Mouse (Mus musculus) layer of hippocampus, adult 8-10 months (tissue): ENCODE data around the gene Irak2. TPM values are rescaled to one million over a fixed set of nuclear protein-coding genes. Genes with fewer than 3 reads are reported as not detected.
"Not testable (repeated sequence)": the region's sequence is repeated elsewhere in the genome, so short reads cannot be mapped to it uniquely, and the experiment has no call there.

Experiments
- DNase-seq, 2 experiments: peaks; one replicate each; pipeline ENCODE4 v3.0.0; 2022; ENCODE audit warnings: low spot score in 2 of 2
- total RNA-seq, 4 experiments: library from RNA; stranded (reverse); gene quantifications; 2 replicates each; pipeline ENCODE4 v1.2.4; 2022

Gene Irak2
- total RNA-seq, 4 experiments from 2014 or later = 19.3 to 25.0 (median 21.7) TPM

GRCm38 (mm10) chr6:113696582-113697221 lies 58.4 kb downstream of the Irak2 start, which contains the start of gene Tatdn2:
Gene Tatdn2, plus strand, starts transcription at chr6:113697050.
- peak; percentile 97 for DNase-seq

DNA sequence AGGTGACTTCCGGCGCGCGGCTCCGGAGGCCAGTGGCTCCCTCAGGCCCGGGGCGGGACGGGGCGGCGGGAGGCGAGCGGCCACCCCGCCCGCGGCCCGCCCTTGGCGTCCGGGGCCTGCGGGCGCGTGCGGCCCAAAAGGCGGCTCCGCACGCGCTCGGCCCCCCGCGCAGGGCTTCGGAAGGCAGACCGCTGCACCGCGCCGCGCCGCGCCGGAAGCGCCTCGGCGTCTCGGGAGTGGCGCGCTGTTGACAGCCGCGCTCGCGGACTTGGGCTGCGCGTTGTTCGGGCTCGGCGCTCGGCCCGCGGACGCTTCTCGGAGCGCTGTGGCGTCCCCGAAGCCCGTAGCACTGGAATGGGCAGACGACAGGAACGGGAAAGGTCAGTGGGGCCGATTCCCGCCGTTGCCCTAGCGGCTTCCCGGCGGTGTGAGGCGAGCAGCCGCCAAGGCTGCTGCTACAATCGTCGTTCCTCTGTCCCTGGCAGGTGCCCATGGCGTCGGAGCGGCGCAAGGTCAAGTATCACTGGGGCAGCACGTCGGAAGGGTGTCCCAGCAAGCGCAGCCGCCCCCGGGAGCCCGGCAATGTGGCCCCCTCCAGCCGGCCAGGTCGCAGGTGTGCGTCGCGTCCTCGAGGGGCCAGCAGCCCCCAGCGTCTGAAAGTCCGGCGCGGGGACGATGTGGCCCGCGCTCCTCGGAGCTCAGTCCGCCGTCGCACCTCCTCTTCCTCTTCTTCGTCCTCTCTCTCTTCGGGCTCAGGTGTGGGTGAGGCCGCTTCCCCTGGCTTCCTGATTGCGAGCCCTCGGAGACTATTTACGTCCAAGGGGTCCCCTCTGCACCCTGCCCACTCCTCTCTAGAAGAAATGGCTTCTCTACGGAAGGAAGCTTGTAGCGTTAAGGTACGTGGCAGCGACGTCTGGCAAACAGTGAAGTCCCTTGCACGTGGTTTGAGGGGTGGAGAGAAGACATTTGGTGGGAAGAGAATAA lies 59.2 kb downstream of the Irak2 start:
- no peak for DNase-seq

DNA sequence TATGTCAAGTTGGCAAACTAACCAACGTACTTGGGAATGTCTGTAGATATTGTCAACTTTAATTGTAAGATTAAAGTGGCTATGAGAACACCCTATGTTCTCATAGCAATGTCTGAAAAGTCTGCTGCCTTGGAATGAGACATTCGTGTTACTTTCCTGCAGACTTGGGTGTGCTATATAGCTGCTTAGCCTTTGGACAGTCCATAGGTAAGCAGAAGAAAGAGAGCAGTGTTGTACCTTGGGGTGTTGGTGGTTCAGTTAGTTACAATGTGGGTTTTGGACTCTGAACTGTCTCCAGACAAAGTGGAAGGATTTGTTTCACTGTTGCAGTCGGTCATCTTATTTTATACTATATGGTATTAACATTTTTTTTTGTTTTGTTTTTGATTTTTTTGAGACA lies 74.5 kb downstream of the Irak2 start:
- DNase-seq = no peak

DNA sequence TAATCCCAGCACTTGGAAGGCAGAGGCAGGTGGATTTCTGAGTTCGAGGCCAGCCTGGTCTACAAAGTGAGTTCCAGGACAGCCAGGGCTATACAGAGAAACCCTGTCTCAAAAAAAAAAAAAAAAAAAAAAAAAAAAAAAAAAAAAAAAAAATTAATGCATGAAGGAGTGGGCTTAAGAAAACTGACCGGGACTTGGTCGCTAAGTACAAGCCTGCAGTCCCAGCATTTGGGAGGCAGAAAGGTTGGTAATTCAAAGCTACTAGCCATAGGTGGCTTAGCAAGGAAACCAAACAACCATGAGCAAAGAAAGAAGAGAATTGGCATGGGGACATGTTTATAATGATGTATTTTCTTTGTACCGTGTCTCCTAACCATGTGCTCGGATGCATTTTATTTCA lies 75.1 kb downstream of the Irak2 start:
- DNase-seq = not testable (repeated sequence)

GRCm38 (mm10) chr6:113714276-113714675 lies 76.0 kb downstream of the Irak2 start:
- no peak for DNase-seq

GRCm38 (mm10) chr6:113714797-113715196 lies 76.5 kb downstream of the Irak2 start:
- DNase-seq = no peak

DNA sequence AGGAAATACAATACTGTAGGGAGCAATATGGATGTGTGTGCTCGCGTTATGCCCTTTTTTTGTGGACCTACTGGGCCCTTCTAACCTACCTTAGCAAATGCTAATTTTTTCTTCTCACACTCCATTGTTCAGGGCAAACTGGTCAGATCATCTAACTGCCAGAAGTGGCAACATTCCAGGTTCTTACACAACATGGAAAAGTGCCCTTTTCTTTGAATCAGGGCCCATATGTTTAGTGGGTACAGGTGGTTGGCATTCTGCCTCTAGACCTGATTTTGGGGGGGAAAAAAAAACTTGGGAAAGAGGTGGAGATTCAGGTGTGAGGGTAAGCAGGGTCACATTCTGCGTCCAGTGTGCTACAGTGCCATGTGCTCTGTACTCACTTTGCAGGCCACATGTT lies 79.3 kb downstream of the Irak2 start:
- no peak for DNase-seq

GRCm38 (mm10) chr6:113719878-113720277 lies 81.6 kb downstream of the Irak2 start, which contains the start of gene Ghrl:
Gene Ghrl, minus strand, starts transcription at chr6:113719880.
- no peak for DNase-seq

DNA sequence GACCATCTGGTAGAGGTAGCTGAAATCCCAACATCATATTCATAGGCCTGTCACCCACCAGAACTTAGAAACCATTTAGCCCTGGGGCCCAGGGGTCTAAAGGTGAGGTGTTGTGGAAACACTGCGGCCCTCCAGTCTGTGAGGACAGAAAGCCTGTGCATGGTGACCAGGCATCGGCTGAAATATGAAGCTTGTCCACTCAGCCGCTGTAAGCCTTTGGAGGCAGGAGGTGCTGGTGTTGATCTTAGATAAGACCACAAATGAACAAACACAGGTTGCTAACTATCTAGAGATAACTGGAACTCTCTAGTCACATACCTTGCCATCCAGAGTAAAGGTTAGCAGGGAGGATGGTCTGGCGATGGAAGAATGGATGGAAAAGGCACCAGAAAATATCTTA lies 82.8 kb downstream of the Irak2 start:
- no peak for DNase-seq

DNA sequence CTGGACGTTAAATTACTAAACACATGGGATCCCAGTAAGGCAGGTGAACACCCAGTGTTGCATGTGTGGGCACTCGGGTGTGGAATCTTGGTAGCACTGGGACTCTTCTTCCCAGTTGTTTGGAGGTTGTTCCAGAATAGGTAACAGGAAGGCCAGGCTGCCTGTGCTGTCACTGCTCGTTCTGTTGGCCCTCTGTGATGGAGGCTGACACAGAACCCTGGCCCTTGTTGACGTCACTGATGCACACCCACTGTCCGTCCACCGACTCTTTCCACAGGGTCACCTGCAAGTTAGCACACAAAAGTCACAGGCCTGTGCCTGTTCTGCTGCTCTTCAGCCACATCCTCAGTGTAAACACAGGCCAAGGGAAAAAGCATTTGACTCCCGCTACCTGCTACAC lies 89.9 kb downstream of the Irak2 start:
- no peak for DNase-seq

DNA sequence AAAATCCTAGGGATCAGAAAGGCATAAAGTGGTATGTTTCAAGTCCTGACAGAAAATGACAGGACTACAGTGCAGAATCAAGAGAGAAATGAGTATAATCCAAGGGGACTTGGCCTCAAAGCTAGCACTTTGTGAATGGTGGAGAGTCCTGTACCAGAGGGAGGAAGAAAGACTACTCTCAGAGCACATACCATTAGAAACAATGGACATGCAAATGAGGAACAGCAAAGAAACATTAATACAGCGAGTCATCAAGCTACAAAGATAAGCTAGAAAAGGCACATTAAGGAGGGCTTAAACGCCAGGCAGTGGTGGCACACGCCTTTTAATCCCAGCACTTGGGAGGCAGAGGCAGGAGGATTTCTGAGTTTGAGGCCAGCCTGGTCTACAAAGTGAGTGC lies 93.0 kb downstream of the Irak2 start:
- no peak for DNase-seq

DNA sequence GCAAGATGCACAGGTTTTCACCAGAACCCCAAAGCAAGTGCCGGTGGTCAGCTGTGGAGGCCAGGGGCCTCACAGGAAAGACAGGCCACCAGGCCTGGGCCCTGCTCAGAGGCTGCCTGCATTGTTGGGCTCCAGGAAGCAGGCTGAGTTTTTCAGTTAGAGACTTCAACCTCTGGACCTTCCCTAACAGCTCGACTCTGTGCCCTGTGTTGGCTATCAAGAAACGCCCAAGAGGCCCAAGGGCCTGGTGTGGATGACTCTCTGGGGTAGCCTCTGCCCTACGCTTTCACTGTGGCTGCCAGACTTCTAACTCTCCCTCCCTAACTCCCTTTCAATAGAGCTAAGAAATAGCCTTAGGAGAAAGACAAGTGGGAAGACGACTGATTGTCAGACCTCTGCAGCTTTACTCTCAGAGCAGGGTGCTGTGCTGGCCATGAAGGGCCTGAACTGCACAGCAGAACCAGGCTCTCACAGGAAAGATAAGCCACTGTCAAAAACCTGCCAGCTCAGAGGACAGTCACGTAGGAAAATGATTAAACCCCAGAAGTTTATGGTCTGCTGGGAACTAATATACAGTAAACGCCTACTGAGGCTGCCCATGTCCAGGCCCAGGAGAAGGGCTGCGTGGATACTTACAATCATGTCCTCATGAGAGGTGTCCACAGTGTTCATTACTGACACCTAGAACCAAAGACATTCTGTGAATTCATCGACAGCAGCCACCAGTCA lies 99.2 kb downstream of the Irak2 start:
- DNase-seq = no peak

DNA sequence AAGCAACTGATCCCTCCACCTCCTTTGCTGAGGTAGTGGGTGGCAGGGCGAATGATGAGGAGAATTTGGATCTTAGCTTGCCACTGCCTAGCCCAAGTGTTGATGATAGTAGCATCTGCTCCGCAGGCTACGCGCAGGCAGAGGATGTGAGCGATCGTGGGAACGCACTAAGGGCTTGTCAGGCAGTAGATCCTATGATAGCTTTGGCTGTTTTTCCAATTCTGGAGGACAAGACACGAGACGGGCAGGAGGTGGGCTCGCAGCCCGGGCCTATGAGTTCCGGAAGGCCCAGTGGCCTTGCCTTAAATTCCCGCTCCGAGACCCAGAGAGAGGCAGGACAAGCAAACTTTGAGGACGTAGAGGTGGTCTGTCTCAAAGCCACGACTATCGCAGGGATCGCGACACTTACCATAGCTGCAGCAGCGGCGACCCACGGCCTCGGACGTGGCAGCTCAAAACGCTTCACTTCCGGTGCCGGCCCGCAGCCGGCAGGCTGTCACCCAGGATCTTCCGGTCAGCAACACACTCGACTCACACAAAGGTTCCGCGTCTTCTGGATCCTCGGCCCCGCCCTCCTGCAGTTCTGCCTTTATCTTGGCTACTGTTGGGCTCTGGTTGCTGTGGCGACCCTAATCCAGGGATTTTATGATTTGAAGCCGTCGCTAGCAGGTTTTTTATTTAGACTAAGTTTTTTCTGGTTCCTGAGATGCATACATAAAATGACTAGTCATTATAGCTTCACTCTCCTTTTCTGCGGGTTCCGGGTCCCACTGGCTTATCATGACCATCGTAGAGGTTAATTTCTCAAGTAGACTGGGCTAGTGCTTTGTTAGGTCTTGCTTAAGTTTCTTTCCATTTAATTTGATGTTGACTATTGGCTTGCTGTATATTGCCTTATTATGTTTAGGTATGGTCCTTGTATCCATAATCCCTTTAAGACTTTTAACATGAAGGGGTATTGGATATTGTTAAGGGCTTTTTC lies 102.3 kb downstream of the Irak2 start, which contains the start of gene Sec13:
Gene Sec13, minus strand, starts transcription at position 508 of the 982 bp plus-strand sequence.
- peak; percentile 68 to 87 for DNase-seq

DNA sequence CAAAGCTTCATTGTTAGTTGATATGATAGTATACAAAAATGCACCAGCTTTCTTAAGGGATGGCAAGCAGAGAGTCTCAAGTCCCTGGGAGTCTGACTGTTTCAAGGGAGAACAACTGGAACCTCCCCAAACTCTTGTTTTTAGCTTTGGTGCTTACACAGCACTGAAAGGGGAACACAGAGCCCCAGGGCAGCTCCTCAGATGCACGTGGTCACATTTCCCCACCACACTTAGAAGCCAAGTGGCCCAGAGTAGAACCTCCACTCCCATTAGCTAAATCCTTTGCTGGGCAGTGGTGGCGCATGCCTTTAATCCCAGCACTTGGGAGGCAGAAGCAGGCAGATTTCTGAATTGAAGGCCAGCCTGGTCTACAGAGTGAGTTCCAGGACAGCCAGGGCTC lies 103.2 kb downstream of the Irak2 start:
- DNase-seq = no peak

DNA sequence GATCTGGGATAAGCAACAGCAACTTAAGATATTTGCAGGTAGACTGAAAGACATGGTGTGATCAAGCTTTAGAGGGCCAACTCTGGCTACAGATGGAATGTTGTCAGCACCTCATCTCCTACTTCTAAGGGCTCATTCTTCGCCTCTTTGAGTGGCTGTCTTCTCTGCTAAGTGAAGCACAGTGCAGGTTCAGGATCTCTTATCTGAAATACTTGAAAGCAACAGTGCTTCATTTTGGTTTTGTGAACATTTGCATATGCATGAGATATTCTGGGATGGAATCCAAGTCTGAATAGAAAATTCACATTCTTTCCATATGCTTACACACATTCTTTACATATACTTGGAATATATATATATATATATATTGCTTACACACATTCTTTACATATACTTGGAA lies 104.1 kb downstream of the Irak2 start:
- no peak for DNase-seq

- no peak for DNase-seq
These were observed 104.8 kb downstream of the Irak2 start for GRCm38 (mm10) chr6:113743111-113743510.
